Mouse (Mus musculus) liver, embryonic 14.5 days (tissue): ENCODE results near the gene Olfr311.

Experiments used
- CTCF ChIP-seq: IDR thresholded peaks from 2 replicates; pipeline ENCODE4 v1.5.1; 2016; ENCODE audit warnings: antibody characterized with exemption, low read depth, control low read depth
- EP300 ChIP-seq: IDR thresholded peaks from 2 replicates; pipeline ENCODE4 v1.6.1; 2016; ENCODE audit warnings: antibody characterized with exemption, low read depth

- TF ChIP-seq CTCF (no peak), EP300 (no peak)
Observed at GRCm38 (mm10) chr11:58860744-58861143, 21.7 kb downstream of the Olfr311 start.
